Mouse (Mus musculus) erythroblast, adult 5-6 weeks (primary cell): Measurements from ENCODE around the gene 1810010H24Rik. TPM values are rescaled to one million over a fixed set of nuclear protein-coding genes. Genes with fewer than 3 reads are reported as not detected.
"Not testable (repeated sequence)": the region's sequence is repeated elsewhere in the genome, so short reads cannot be mapped to it uniquely, and the experiment has no call there.

Experiments
- ATAC-seq: replicated peaks from 2 replicates; pipeline ENCODE4 v1.8.0; 2016; ENCODE audit warnings: moderate number of reproducible peaks, mild to moderate bottlenecking, moderate TSS enrichment, inconsistent platforms; ENCODE audit not compliant: poor library complexity, low FRiP score, severe bottlenecking
- total RNA-seq, 2 experiments: library from RNA; stranded (forward) in 1 of 2; stranded (reverse) in 1 of 2; fragments of 150-400 nt in 1 of 2; fragments of 200-764, 138-1000 nt in 1 of 2; gene quantifications; 2 replicates each; pipeline versions ENCODE4 v1.2.3 to v1.2.4; 2015 to 2017; ENCODE audit warnings: low replicate concordance in 2 of 2

Gene 1810010H24Rik
- total RNA-seq, 2 experiments from 2014 or later: not detected

DNA sequence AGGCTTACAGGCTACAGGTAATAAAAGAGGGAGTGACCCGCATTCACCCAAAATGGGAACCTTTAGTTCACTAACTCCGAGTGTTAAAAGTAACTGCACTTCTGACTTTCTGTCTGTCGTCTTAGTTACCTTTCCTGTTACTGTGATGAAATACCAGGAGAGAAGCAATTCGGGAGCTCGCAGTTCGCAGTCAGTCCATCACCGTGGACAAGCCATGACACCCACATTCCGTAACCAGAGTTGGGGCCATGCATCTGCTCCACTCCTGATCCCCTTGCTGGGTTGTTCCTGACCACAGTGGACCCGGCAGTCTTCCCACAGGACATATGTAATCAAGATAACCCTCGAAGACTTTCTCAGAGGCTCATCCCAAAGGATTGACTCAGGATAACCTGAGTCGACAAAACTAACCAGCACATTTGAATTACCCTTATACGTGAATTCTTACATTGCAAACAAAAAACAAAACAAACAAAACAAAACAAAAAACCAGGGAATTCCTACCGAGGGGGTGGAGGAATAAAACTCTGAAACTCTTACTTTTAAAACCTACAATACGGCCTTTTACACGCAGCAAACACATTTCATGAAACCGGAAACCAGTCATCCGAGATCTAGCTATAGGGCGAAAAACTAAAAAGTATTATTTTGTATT, 13.7 kb upstream of the 1810010H24Rik start:
- no peak; the same call in 1 of the 2 replicates for ATAC-seq

DNA sequence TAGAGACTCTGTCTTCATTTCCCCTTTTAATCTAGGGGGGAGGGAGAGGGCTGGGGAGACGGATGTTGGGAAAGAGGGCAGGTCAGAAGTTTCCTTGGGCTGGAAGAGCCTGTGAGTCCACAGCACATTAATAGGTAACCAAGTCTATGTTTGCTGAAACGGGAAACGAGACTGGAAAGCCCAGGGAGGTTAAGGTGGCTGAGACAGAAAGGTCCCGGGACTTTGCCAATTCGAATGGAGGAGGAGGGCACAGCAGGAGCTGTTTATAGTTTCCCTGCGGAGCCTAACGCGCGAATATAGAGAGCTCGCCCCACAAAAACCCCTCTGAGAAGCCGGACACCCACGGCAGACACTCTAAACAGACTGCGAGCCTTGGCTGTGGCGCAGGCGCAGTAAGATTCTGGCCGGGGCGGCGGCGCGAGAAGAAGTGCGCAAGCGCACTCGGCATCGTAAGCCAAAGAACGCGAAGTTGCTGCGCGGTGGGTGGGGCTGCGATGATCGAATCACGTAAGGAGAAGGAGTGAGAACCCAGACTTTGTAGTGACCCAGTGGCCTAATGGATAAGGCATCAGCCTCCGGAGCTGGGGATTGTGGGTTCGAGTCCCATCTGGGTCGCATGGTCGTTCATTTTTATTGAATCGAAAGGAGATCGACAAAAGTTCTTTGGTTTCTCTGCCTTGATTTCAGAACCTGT, 13.0 kb upstream of the 1810010H24Rik start:
- peak; percentile 94 for ATAC-seq

DNA sequence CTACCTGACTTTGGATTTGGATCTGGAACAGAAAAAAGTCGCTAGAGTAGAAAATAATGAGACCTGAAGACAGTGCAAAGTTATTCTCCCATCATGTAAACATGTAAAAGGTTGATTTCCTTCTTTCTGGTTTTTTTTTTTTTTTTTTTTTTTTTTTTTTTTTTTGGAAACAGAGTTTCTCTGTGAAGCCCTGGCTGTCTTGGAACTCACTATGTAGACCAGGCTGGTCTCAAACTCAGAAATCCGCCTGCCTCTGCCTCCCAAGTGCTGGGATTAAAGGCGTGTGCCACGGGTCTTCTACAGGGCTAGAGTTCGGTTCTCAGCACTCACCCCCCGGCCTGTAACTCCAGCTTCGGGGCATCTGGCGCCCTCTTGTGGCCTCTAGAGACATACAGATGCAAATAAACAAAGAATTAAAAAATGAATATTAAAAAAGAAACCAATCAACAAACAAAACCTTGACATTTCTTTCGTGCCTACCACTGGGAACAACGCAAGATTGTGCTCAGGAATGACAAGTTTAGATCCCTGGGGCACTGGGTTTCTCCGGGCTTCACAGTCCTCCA, 11.4 kb upstream of the 1810010H24Rik start:
- ATAC-seq: no peak

DNA sequence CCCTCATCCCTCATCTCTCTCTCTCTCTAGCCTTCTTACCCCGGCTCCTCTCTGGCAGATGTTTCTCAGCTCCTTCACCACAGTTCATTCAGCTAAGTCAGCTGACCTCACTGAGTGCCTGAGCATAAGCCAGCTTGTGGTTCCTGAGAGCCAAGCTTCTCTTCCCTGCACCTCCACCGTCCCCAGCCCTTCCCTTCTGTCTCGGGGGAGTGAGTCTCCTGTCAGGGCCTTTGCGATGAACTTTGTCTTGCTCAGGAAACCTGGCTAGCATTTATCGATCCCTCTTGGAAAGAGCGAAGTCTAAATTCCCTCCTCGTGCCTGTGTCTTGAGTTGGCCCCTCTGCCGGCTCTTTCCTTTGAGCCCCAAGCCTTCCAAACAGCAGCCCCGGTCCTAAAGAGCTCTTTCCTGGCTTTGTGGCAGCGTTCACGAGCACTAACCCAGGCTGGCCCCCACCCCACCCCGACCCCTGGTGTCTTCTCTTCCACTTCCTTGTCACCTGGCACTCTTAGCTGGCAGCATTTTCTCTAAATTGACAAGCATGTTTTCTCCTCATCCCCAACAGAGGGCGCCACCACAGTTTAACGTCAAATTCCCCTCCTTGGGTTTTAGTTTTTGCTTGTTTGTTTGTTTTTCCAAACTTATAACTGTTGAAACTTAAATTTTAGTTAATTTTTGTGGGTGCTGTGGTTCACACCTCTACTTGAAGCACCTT, 10.7 kb upstream of the 1810010H24Rik start:
- ATAC-seq: no peak

DNA sequence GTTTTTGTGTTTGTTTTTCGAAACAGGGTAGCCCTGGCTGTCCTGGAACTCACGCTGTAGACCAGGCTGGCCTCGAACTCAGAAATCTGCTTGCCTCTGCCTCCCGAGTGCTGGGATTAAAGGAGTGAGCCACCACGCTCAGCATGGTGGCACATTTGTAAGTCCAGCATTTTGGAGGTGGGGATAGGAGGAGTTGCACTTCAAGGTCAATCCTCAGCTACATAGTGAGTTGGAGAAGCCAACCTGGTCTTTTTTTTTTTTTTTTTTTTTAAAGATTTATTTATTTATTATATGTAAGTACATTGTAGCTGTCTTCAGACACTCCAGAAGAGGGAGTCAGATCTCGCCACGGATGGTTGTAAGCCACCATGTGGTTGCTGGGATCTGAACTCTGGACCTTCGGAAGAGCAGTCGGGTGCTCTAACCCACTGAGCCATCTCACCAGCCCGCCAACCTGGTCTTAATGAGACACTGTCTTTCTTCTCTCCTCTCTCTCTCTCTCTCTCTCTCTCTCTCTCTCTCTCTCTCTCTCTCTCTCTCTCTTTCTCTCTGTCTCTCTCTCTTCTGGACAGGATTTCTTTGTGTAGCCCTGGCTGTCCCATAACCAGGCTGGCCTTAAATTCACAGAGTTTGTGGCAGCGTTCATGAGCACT, 9.8 kb upstream of the 1810010H24Rik start:
- ATAC-seq: not testable (repeated sequence)

DNA sequence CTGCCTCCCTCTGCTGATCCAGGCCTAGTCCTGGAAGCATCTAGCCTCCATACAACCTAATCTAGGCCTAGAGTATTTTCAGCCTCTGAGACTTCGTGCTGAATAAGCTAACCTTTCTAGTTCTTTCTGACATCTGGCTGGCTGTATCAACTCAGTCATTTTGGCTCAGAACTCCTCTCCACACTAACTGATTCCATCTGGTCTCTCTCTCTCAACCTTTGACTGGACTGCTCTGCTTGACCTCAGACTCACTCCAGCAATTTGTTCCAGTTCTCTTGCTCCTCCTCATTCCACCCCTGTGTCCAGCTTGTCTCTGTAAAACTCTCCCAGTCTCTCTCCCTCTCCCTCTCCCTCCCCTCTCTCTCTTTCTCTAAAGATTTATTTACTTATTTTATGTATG, 8.6 kb upstream of the 1810010H24Rik start:
- ATAC-seq: no peak

DNA sequence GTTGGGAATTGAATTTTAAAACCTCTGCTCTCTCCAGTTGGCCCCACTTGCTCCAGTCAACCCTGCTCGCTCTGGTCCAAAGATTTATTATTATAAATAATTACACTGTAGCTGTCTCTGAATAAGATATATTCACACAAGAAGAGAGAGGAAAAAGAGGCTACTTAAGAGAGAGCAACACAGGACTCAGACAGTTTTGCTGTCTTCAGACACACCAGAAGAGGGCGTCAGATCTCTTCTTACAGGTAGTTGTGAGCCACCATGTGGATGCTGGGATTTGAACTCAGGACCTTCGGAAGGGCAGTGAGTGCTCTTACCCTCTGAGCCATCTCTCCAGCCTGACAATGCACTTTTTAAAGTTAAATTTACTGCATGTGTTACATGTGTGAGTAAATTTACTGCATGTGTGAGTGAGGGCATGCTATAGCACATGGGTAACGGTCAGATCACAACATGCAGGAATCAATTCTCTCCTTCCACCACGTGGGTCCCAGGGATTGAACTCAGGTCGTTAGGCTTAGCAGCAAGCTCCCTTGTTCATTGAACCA, 8.1 kb upstream of the 1810010H24Rik start:
- no peak for ATAC-seq

DNA sequence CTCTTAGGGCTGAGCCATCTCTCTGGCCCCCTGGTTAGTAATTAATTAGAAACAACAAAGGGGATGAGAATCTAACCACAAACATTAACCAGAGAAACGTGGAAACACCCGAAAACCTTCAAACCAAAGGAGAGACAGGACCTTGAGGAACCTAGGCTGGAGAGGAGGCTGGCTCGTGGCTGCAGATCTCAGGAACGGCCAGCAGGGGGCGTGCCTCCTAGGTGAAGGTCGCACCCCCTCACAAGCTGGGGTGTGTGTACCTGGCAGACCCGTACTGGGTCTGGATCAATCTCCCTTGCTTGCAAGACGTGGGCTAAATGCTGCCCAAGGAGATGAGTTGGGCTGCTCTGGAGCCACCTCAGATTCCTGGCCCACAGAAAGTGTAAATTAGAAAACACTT, 6.9 kb upstream of the 1810010H24Rik start:
- peak; percentile 51; the same call in 1 of the 2 replicates for ATAC-seq

DNA sequence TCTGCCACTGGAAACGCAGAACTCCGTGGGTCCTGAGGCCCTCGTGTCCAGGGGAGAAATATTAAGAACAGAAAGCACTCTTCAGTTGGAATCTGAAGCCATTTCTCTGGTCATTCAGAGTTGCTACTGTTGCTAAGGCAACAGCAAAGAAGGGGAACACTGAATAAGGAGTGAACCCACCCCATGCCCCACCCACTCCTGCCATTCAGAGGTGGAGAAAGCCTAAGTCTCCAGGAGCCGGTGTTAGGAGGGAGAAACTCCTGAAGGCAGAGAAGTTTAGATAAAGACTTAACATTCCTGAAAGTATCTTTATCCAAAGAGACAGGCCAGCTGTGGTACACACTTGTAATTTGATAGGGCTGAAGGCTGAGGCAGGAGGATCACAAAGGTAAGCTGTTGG, 6.2 kb upstream of the 1810010H24Rik start:
- ATAC-seq: no peak

DNA sequence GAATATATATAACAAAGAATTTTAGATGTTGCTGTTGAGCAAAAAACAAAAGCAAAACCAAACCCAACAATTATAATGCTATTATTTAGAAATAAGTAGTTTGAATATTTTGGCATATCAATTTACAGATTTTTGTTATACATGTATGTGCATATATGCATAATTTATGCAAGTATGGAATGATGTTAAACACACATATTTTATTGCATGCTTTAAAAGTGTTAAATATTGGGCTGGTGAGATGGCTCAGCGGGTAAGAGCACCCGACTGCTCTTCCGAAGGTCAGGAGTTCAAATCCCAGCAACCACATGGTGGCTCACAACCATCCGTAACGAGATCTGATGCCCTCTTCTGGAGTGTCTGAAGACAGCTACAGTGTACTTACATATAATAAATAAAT, 5.8 kb upstream of the 1810010H24Rik start:
- ATAC-seq: not testable (repeated sequence)

DNA sequence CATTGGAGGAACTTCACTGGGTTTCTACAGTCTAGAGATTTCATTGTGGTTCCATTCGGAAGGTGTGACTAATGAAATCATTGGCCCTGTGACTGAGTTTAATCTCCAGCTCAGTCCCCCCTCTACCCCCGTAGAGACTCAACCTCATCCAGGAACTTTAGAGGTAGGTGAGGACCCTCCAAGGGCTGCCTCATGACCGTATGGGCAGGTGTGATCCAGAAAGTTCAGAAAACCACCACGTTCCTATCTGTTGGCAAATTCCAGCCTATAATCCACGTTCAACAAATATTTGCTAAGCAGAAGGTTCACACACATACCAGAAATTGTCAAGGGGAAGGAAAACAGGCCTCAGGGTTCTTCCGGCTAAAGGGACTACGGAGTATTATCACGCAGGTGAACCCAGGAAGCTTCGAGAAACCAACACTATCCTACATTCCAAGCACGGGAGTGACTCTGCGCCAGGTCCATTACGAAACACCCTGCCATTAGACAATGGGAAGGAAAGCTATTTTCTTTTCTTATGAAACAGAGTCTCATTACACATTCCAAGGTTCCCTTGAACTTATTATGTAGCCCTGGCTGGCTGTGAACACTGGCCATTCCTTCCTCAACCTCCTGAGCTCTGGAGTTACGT, 3.3 kb upstream of the 1810010H24Rik start:
- no peak for ATAC-seq

DNA sequence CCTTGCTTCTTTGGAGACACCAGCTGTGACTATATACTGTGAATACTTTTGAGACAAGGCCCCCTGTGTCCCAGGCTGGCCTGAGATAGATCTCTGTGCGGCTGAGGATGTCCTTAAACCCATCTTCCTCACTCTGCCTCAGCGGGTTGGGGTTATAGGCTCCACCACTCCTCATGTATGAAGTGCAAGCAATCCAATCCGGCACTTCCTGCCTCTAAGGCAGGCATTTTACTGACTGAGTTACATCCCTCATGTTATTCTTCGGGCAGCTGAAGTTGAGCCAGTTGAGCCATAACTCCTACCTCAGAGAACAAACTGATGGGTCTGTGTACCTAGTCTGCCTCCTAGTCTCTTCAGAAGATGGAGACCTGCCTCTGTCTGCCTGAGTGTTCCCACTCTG, 1.1 kb upstream of the 1810010H24Rik start:
- no peak for ATAC-seq

DNA sequence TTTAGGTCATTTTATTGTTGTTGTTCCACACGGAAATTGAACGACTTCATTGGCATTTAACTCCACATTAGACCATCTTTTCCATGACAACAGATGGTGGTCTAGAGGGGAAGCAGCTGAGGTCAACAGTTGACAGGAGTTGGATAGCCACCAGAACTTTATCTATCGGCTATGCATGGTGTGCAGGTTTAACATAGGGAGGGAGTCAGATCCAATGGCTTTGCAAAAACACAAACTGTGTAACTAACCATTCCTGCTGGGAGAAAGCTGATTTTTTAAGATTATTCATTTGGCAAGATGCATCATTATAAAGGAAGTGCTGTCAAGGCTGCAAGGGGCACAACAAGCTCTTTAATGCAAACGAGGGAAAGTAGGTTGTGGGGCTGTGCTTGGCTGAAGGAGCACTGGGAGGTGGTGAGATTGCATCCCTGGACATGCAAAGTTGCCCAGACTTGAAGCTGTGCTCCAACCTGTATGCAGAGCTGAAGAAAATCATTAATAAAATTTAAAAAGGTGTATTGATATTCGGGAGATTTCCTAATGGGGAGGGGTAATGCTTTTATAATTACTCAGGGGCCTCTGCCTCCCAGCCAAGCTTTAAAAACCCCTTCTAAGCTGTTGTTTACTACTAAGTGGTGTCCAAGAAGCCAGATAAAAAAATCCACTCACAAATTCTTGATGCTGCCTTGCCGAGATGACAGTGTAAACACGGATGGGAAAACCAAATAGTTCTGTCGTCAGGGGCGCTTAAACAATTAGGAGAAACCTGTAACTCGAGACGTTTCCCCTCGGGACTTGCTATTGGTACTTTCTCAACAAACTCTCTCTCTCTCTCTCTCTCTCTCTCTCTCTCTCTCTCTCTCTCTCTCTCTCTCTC, 1.3 kb downstream of the 1810010H24Rik start:
- no peak for ATAC-seq

DNA sequence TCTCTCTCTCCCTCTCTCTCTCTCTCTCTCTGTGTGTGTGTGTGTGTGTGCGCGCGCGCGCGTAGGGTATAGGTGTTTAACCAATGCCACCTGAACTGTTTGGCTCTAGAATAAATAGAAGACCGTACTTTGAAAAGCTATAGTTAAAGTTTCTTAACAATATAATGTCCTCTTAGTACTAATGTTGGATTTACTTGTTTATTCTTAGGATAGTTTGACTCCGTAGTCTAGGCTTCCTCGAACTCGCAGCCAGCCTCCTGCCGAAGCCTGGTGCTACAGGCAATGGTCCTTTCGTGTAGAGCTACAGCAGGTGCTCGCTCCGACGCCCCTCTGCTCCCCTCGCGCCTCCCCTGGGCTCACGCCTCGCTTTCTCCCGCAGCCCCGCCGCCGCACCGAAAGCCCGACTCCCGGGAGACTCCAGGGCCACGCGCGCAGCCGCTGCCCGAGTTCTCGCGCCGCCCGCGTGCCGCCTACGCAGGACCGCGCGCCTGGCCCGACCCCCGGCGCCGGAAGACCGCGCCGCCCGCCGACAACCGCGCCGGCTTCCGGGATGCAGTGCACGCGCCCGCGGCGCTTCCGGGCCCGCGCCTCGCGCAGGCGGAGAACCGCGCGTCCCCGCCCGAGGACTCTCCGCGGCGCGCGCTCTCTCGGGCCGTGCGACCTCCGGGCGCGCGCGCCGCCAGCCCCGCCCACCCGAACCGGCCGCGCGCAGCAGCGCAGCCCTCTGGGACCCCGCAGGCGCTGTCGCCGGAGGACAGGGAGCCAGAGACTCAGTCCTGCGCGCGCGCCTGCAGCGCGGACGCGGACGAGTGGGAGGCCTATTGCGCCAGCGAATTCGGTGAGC, 2.2 kb downstream of the 1810010H24Rik start:
- peak; percentile 59 for ATAC-seq

DNA sequence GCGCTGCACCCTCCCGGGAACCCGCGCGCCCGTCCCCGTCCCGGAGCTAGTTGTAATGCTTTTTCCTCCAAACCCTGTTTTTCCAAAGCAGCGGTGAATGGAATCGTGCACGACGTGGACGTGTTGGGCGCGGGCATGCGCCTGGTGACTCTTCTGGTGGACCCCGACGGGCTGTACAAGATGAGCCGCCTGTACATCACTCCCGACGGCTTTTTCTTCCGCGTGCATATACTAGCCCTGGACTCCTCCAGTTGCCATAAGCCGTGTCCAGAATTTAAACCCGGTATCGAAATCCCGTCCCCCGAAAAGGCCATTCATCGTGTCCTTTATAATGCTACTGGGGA, 2.8 kb downstream of the 1810010H24Rik start:
- no peak; the same call in 1 of the 2 replicates for ATAC-seq

DNA sequence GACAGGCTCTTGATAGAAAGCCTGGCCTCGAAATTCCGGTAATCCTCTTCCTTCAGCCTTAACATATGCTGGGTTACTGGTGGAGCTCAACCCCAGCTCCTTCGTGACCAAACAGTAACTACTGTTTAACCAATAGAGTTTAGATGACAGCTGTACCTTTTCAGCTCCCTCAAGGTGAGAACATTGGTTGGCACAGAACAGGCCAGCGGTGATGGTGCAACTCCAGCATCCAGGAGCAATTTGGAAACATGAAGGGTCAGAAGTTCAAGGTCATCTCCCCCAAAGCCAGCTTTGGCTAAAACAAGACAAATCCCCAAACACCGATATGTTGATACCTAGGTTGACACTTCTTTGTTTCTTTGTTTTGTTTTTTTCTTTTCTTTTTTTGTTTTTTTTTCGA, 3.3 kb downstream of the 1810010H24Rik start:
- ATAC-seq: no peak

DNA sequence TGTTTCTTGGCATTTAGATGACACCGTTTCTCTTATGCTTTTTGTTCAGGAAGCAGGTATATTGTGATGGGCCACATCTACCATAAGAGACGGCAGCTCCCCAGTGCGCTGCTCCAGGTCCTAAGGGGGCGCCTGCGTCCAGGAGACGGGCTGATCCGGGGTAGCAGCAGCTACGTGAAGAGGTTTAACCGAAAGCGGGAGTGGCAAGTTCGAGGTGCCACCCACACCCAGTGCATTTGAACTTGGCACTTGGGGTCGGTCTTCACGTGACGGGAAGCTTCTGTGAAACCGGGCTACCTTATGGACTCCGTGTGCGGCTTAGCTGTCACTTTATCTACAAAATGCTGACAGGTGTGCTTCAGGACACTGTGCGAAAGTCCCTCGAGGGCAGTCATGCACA, 4.1 kb downstream of the 1810010H24Rik start:
- no peak for ATAC-seq

DNA sequence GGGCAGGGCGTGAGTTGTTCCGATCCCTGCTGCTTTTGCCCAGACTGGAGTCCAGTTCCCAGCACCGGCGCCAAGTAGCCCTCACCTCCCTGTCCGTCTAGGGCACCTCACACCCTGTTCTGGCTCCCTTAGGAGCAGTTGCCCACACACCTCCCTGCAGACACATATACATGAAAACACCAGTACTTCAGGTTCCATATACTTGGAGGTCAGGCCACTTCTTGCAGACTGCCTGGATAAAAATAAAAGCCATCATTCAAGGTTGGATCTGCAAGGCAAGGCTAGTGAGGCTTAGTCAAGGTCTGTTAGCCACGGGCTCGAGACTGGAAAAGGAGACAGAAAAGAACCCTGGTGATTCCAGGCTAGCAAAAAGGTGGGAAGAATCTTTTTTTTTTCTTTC, 6.2 kb downstream of the 1810010H24Rik start:
- no peak; the same call in 1 of the 2 replicates for ATAC-seq
